Mouse (Mus musculus): ENCODE results near the gene Fbxl7. TPM values are rescaled to one million over a fixed set of nuclear protein-coding genes. Genes with fewer than 3 reads are reported as not detected.
A peak's percentile ranks its signal among the peaks of the same experiment; 100 is the strongest.

Fbxl7 gene
- polyA plus RNA-seq, 1 experiment from 2014 or later, result 6.9 TPM

DNA sequence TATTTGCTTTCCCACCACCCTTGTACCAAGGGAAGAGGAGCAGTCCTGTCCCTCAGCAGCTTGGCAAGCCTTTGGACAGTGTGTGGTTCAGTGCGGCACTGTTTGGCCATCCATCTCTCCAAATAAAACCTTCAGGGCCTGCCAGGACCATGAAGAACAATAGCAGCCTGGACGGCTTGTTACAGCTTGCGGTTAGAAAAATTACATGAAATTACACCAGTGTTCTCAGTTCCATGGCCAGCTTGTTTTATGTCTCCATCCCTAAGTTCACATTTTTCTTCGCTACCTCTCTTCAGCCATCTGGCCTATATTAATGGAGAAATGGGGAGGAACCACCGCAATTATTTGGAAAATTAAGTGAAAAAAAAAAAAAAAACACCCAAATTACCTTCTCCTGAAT is 259.8 kb downstream of the Fbxl7 start:
- H3K4me3 ChIP-seq (ENCODE audit: low read depth, low read length), result no peak overlapping the region
- H3K4me2 ChIP-seq (ENCODE audit: low read length), result no peak overlapping the region
- no peaks in the 10 kb centered on the region for H3K27me3 ChIP-seq (ENCODE audit: control insufficient read depth, insufficient read depth, low read depth, low read length)
- H3K4me1 ChIP-seq (ENCODE audit: control insufficient read depth, insufficient read depth, low read length), result no peaks in the 10 kb centered on the region
- H3K9me3 ChIP-seq (replicated peaks; ENCODE audit: control insufficient read depth, low read length, poor library complexity, severe bottlenecking), result no peaks in the 10 kb centered on the region
- no peak overlapping the region for H3K27ac ChIP-seq (ENCODE audit: low read length)
- no peak for ATAC-seq
- H3K9ac ChIP-seq (ENCODE audit: low read depth, low read length), result no peak overlapping the region
- WGBS, result 85% methylated on average over 5 of the region's 5 CpGs
- no peaks in the 10 kb centered on the region for H3K36me3 ChIP-seq (ENCODE audit: control insufficient read depth, insufficient read depth, low read length)

DNA sequence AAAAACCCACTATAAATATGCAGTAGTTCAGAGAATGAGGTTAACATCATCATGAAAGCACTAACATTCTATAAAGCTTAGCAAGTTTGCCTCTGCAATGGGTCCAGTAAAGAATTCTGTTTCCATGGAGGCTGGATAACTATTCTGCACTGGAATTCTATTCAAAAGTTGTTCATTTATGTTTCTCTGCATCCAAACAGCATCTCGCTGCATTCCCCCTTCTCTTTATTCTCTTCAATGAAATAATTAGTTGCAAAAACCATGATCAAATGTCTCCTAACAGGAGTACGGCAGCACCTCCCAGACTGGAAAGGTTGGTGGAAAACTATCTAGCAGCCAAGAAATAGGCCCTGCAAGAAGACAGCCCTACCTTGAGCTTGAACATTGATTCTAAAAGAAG is 267.2 kb downstream of the Fbxl7 start:
- Histone ChIP-seq H3K4me3 (ENCODE audit: low read depth, low read length) (no peak overlapping the region), H3K36me3 (ENCODE audit: control insufficient read depth, insufficient read depth, low read length) (no peaks in the 10 kb centered on the region), H3K27me3 (ENCODE audit: control insufficient read depth, insufficient read depth, low read depth, low read length) (no peaks in the 10 kb centered on the region), H3K27ac (ENCODE audit: low read length) (no peak overlapping the region), H3K4me1 (ENCODE audit: control insufficient read depth, insufficient read depth, low read length) (no peaks in the 10 kb centered on the region), H3K4me2 (ENCODE audit: low read length) (no peak overlapping the region), H3K9me3 (replicated peaks; ENCODE audit: control insufficient read depth, low read length, poor library complexity, severe bottlenecking) (no peaks in the 10 kb centered on the region), H3K9ac (ENCODE audit: low read depth, low read length) (no peak overlapping the region)
- no peak for ATAC-seq
- WGBS, result 27% methylated on average over 2 of the region's 2 CpGs

DNA sequence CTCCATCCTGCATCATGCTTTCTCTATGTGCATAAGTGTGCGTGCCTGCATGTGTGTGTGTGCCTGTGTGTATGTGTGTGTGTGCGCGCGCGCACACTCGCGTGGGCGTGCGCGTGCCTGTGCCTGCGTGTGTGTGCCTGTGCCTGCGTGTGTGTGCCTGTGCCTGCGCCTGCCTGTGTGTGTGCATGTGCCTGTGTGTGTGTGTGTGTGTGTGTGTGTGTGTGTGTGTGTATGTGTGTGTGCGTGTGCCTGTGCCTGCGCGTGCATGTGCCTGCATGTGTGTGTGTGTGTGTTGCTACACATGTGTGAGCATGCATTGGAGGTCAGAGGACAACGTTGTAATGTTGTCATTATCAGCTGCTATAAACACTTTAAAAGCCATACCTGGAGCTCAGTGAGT is 272.1 kb downstream of the Fbxl7 start:
- Histone ChIP-seq H3K36me3 (ENCODE audit: control insufficient read depth, insufficient read depth, low read length) (no peaks in the 10 kb centered on the region), H3K4me1 (ENCODE audit: control insufficient read depth, insufficient read depth, low read length) (peaks cover 3% of the 10 kb centered on the region; the same call in 1 of the 2 replicates), H3K9ac (ENCODE audit: low read depth, low read length) (no peak overlapping the region), H3K4me3 (ENCODE audit: low read depth, low read length) (no peak overlapping the region), H3K27me3 (ENCODE audit: control insufficient read depth, insufficient read depth, low read depth, low read length) (no peaks in the 10 kb centered on the region), H3K4me2 (ENCODE audit: low read length) (no peak overlapping the region), H3K27ac (ENCODE audit: low read length) (no peak overlapping the region), H3K9me3 (replicated peaks; ENCODE audit: control insufficient read depth, low read length, poor library complexity, severe bottlenecking) (no peaks in the 10 kb centered on the region)
- no peak for ATAC-seq
- 96% methylated on average over 17 of the region's 17 CpGs for WGBS

DNA sequence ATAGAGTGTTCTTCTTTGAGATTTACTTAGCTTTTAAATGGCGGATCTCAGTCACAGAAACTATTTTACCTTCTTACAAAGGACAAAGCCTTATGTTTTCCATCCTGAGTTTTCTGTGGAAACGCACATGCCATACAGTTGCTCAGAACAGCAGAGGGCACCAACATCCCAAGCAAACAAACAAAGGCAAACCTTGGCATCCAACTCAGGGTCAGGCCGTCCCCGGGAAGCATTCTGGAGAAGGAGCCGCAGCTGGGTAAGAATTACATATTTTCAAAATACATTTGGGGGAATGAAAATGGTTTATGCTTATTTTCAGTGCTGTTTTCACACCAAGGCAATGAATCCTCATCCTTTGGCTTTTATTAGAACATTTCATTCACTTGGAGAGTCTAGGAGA is 275.1 kb downstream of the Fbxl7 start:
- H3K36me3 ChIP-seq (ENCODE audit: control insufficient read depth, insufficient read depth, low read length), result no peaks in the 10 kb centered on the region
- peaks cover 3% of the 10 kb centered on the region; the same call in 1 of the 2 replicates for H3K4me1 ChIP-seq (ENCODE audit: control insufficient read depth, insufficient read depth, low read length)
- 18% methylated on average over 5 of the region's 5 CpGs for WGBS
- no peaks in the 10 kb centered on the region for H3K27me3 ChIP-seq (ENCODE audit: control insufficient read depth, insufficient read depth, low read depth, low read length)
- H3K4me2 ChIP-seq (ENCODE audit: low read length), result no peak overlapping the region
- no peak overlapping the region for H3K9ac ChIP-seq (ENCODE audit: low read depth, low read length)
- no peak overlapping the region for H3K27ac ChIP-seq (ENCODE audit: low read length)
- H3K9me3 ChIP-seq (replicated peaks; ENCODE audit: control insufficient read depth, low read length, poor library complexity, severe bottlenecking), result no peaks in the 10 kb centered on the region
- H3K4me3 ChIP-seq (ENCODE audit: low read depth, low read length), result no peak overlapping the region
- ATAC-seq, result peak; percentile 84; the same call in 1 of the 2 replicates

DNA sequence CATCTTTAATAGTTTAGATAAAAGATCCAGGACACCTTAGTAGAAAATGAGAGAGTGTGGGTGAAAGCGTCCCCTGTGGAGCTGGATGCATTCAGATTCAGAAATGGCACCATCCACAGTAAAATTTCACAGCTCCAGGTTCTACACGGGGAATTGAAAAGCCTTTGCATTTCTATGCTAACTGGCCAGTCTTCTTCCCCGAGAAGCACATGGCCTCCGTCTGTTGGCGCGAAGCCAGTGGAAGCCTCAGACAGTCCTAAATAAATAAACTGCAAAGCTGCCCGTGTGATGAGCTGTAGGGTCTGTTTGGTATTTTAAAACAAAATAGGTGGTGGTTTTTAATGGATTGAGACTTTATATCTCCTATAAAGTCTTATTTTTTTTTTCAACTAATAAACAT is 276.2 kb downstream of the Fbxl7 start:
- Histone ChIP-seq H3K9ac (ENCODE audit: low read depth, low read length) (no peak overlapping the region), H3K4me1 (ENCODE audit: control insufficient read depth, insufficient read depth, low read length) (peaks cover 3% of the 10 kb centered on the region; the same call in 1 of the 2 replicates), H3K27me3 (ENCODE audit: control insufficient read depth, insufficient read depth, low read depth, low read length) (no peaks in the 10 kb centered on the region), H3K36me3 (ENCODE audit: control insufficient read depth, insufficient read depth, low read length) (no peaks in the 10 kb centered on the region), H3K4me3 (ENCODE audit: low read depth, low read length) (no peak overlapping the region), H3K4me2 (ENCODE audit: low read length) (no peak overlapping the region), H3K9me3 (replicated peaks; ENCODE audit: control insufficient read depth, low read length, poor library complexity, severe bottlenecking) (no peaks in the 10 kb centered on the region), H3K27ac (ENCODE audit: low read length) (no peak overlapping the region)
- no peak for ATAC-seq
- WGBS, result 45% methylated on average over 7 of the region's 7 CpGs

DNA sequence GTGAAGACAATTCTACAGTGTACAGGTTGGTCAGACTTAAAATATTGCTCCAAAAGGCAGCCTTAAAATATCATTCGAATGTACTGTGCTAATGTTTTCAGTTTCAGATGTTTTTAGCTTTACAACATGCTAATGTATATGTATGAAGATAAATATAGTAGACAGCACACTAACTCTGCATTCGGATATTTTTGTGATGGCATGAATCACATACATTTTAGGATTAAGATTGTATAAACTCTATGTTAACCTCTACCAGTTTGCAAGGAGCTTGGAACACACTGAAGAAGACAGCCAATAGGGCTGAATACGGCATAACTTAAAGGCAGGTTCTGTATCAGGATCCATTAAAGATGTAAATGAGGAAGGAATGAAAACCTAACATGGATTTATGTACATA is 299.1 kb downstream of the Fbxl7 start:
- Histone ChIP-seq H3K9me3 (replicated peaks; ENCODE audit: control insufficient read depth, low read length, poor library complexity, severe bottlenecking) (no peaks in the 10 kb centered on the region), H3K4me2 (ENCODE audit: low read length) (no peak overlapping the region), H3K27ac (ENCODE audit: low read length) (no peak overlapping the region), H3K27me3 (ENCODE audit: control insufficient read depth, insufficient read depth, low read depth, low read length) (no peaks in the 10 kb centered on the region), H3K9ac (ENCODE audit: low read depth, low read length) (no peak overlapping the region), H3K4me1 (ENCODE audit: control insufficient read depth, insufficient read depth, low read length) (no peaks in the 10 kb centered on the region), H3K36me3 (ENCODE audit: control insufficient read depth, insufficient read depth, low read length) (no peaks in the 10 kb centered on the region), H3K4me3 (ENCODE audit: low read depth, low read length) (no peak overlapping the region)
- no peak for ATAC-seq
- WGBS, result 96% methylated on average over 3 of the region's 3 CpGs

DNA sequence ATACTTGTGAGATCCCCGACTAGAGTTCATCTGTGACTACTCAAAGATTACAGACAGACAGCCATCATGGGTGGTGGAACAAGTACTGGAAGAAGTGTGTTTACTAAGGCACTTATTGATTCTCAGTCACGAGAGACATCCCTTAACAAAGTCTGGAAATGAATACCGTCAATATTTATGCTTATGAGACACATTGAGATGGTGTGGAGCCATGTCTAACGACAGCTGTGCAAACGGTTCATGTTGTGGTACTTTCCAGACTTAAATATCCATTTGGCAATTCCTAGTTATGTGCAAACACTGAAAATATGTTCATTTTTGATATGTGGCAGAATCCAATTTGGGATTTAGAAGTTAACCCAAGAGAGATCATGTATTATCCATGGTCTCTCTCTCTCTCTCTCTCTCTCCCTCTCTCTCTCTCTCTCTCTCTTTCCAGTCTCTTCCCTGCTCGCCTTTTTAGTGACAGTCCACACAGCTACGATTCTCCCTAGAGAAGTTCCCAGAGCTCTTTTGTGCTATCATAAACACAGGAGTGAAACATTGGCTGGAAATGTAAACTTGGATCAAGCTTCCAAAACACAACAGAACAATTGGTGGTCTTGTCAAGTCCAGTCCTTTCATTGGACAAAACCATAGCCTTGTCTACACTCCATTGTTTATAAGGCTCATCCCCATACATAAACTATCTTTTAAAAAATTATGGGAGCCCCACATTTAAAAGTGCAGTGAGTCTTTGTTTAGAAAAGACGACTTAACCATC is 315.3 kb downstream of the Fbxl7 start:
- no peak overlapping the region for H3K4me3 ChIP-seq (ENCODE audit: low read depth, low read length)
- H3K9ac ChIP-seq (ENCODE audit: low read depth, low read length), result no peak overlapping the region
- no peaks in the 10 kb centered on the region for H3K27me3 ChIP-seq (ENCODE audit: control insufficient read depth, insufficient read depth, low read depth, low read length)
- no peak overlapping the region for H3K27ac ChIP-seq (ENCODE audit: low read length)
- H3K9me3 ChIP-seq (replicated peaks; ENCODE audit: control insufficient read depth, low read length, poor library complexity, severe bottlenecking), result no peaks in the 10 kb centered on the region
- H3K36me3 ChIP-seq (ENCODE audit: control insufficient read depth, insufficient read depth, low read length), result no peaks in the 10 kb centered on the region
- no peak for ATAC-seq
- 84% methylated on average over 8 of the region's 8 CpGs for WGBS
- no peaks in the 10 kb centered on the region for H3K4me1 ChIP-seq (ENCODE audit: control insufficient read depth, insufficient read depth, low read length)
- H3K4me2 ChIP-seq (ENCODE audit: low read length), result no peak overlapping the region

DNA sequence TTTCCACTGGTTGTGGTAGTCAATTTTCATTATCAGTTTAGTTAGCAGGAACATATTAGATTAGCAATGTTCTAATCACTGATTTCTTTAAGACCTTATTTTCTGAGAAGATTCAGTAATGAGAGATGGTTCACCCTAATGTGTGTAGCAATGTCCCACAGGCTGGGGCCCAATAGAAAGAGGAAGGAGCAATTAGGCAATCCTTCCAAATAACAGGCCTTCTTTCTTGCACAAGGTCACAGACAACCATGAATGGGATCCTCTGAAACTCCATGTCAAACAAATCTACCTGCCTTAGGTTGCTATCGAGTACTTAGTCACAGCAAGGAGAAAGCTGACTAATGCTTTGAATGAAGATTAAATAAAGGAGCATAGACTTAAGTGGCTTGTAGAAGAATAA is 316.9 kb downstream of the Fbxl7 start:
- ATAC-seq, result no peak
- Histone ChIP-seq H3K9me3 (replicated peaks; ENCODE audit: control insufficient read depth, low read length, poor library complexity, severe bottlenecking) (no peaks in the 10 kb centered on the region), H3K36me3 (ENCODE audit: control insufficient read depth, insufficient read depth, low read length) (no peaks in the 10 kb centered on the region), H3K27me3 (ENCODE audit: control insufficient read depth, insufficient read depth, low read depth, low read length) (no peaks in the 10 kb centered on the region), H3K9ac (ENCODE audit: low read depth, low read length) (no peak overlapping the region), H3K4me3 (ENCODE audit: low read depth, low read length) (no peak overlapping the region), H3K4me2 (ENCODE audit: low read length) (no peak overlapping the region), H3K4me1 (ENCODE audit: control insufficient read depth, insufficient read depth, low read length) (no peaks in the 10 kb centered on the region), H3K27ac (ENCODE audit: low read length) (no peak overlapping the region)
- WGBS, result 92% methylated on average over 1 of the region's 1 CpGs

DNA sequence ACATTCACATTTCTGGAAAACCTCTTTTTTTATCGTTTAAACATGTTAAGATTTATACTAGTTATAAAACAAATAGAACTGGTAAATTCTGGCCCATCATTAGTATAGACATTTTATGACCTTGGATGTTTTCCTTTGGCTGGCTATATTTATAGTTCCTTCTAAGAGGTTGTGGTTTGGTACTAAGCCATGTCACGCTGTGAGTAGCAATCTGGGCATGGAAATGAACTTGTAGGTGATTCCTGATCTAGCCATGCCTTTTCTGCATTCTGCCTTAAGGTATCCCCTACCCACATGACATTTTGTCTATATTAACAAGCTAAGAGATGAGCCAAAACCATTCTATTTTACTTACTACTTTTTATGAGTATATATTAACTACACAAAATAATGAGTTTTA is 329.3 kb downstream of the Fbxl7 start:
- ATAC-seq, result no peak
- 90% methylated on average over 2 of the region's 2 CpGs for WGBS

More for the DNA sequence above, 329.3 kb downstream of the Fbxl7 start:
- Histone ChIP-seq H3K9ac (ENCODE audit: low read depth, low read length) (no peak overlapping the region), H3K4me2 (ENCODE audit: low read length) (no peak overlapping the region), H3K27ac (ENCODE audit: low read length) (no peak overlapping the region), H3K9me3 (replicated peaks; ENCODE audit: control insufficient read depth, low read length, poor library complexity, severe bottlenecking) (no peaks in the 10 kb centered on the region), H3K4me3 (ENCODE audit: low read depth, low read length) (no peak overlapping the region), H3K27me3 (ENCODE audit: control insufficient read depth, insufficient read depth, low read depth, low read length) (no peaks in the 10 kb centered on the region), H3K36me3 (ENCODE audit: control insufficient read depth, insufficient read depth, low read length) (no peaks in the 10 kb centered on the region), H3K4me1 (ENCODE audit: control insufficient read depth, insufficient read depth, low read length) (no peaks in the 10 kb centered on the region)

All from midbrain, embryonic 16.5 days (tissue).